Mouse (Mus musculus) forebrain, postnatal 0 days (tissue): ENCODE results near the gene Lcor. TPM values are rescaled to one million over a fixed set of nuclear protein-coding genes. Genes with fewer than 3 reads are reported as not detected.

Experiments used
- ATAC-seq: fragments of 200-750 bp; cut with Nextera tagmentation; 2 replicates; pipeline ENCODE4 v1.8.0; 2017; ENCODE audit warnings: mild to moderate bottlenecking, moderate library complexity
- DNase-seq: peaks from one replicate; pipeline ENCODE4 v3.0.0-alpha.2; 2015
- H3K27ac ChIP-seq: fragments of 300-500 bp; sonication (generic); 2 replicates; pipeline ENCODE4 v1.5.1; 2014; ENCODE audit warnings: low read depth, mild to moderate bottlenecking, antibody characterized with exemption, low read length, moderate library complexity, mixed read lengths
- H3K27me3 ChIP-seq: fragments of 300-500 bp; sonication (generic); 2 replicates; pipeline ENCODE4 v1.6.1; 2014; ENCODE audit warnings: mild to moderate bottlenecking, low read length, mixed read lengths; ENCODE audit not compliant: insufficient read depth
- H3K36me3 ChIP-seq: fragments of 300-500 bp; sonication (generic); 2 replicates; pipeline ENCODE4 v1.6.1; 2014; ENCODE audit warnings: mild to moderate bottlenecking, moderate library complexity; ENCODE audit not compliant: insufficient read depth
- H3K4me1 ChIP-seq: fragments of 300-500 bp; sonication (generic); 2 replicates; pipeline ENCODE4 v1.6.1; 2014; ENCODE audit warnings: antibody characterized with exemption; ENCODE audit not compliant: insufficient read depth
- H3K4me2 ChIP-seq: fragments of 300-500 bp; sonication (generic); 2 replicates; pipeline ENCODE4 v1.6.1; 2014; ENCODE audit warnings: low read depth, mild to moderate bottlenecking, moderate library complexity
- H3K4me3 ChIP-seq: fragments of 300-500 bp; sonication (generic); 2 replicates; pipeline ENCODE4 v1.5.1; 2014; ENCODE audit warnings: low read depth, low read length, mixed read lengths
- H3K9ac ChIP-seq: fragments of 300-500 bp; sonication (generic); 2 replicates; pipeline ENCODE4 v1.6.1; 2014; ENCODE audit warnings: mild to moderate bottlenecking
- H3K9me3 ChIP-seq: fragments of 300-500 bp; sonication (generic); 2 replicates; pipeline ENCODE4 v1.6.1; 2016; ENCODE audit warnings: low read length
- CTCF ChIP-seq: sonication (generic); IDR thresholded peaks from 2 replicates; pipeline ENCODE4 v1.5.1; 2016; ENCODE audit warnings: antibody characterized with exemption, control low read depth, low read depth
- WGBS: fragments of 180-500 bp; shearing (Covaris S2); extraction: QIAGEN DNeasy Blood & Tissue Kit; methylation state at CpG from one replicate; pipeline ENCODE4 v1.1.7; 2014; 5-methylcytosine and 5-hydroxymethylcytosine counted together
- polyA plus RNA-seq: library from polyadenylated mRNA; unstranded; fragments of >200 nt; fragmentation: Nextera tagmentation; extraction: Ambion mirVana; gene quantifications from 2 replicates; pipeline ENCODE4 v1.2.1, GENCODE M21; 2015
- total RNA-seq: library from RNA; depleted of rRNA; stranded (reverse); fragments of >200 nt; gene quantifications from 2 replicates; pipeline ENCODE4 v1.2.3, GENCODE M21; 2014

Gene Lcor
- total and polyA plus RNA-seq, 2 experiments from 2014 or later = 12.2 to 21.7 TPM

GRCm38 (mm10) chr19:41484361-41484760 lies 1.9 kb downstream of the Lcor start:
- Histone ChIP-seq H3K9ac (peak overlapping the region; percentile 46), H3K9me3 (no peaks in the 10 kb centered on the region), H3K36me3 (no peaks in the 10 kb centered on the region), H3K27me3 (no peaks in the 10 kb centered on the region), H3K4me1 (peaks cover 15% of the 10 kb centered on the region), H3K4me3 (peak overlapping the region; percentile 85), H3K4me2 (peak overlapping the region; percentile 73), H3K27ac (no peak overlapping the region)
- TF ChIP-seq CTCF = no peak
- WGBS = 10% methylated on average over 5 of the region's 5 CpGs
- DNase-seq = no peak
- no peak for ATAC-seq

- TF ChIP-seq CTCF = no peak
- Histone ChIP-seq H3K27ac (no peak overlapping the region), H3K9me3 (no peaks in the 10 kb centered on the region), H3K4me1 (no peaks in the 10 kb centered on the region), H3K27me3 (no peaks in the 10 kb centered on the region), H3K36me3 (no peaks in the 10 kb centered on the region), H3K4me3 (no peak overlapping the region), H3K9ac (no peak overlapping the region), H3K4me2 (no peak overlapping the region)
- WGBS = 79% methylated on average over 4 of the region's 4 CpGs
- ATAC-seq = no peak
- DNase-seq = no peak
Observed at GRCm38 (mm10) chr19:41495382-41496032, 13.1 kb downstream of the Lcor start.

GRCm38 (mm10) chr19:41496058-41496457 lies 13.6 kb downstream of the Lcor start:
- ATAC-seq (no peak), DNase-seq (no peak)
- no peak overlapping the region for H3K9ac ChIP-seq

GRCm38 (mm10) chr19:41507872-41508271 lies 25.4 kb downstream of the Lcor start:
- no peaks in the 10 kb centered on the region for H3K4me1 ChIP-seq
- no peaks in the 10 kb centered on the region for H3K36me3 ChIP-seq
- WGBS = 96% methylated on average over 8 of the region's 8 CpGs
- no peak for TF ChIP-seq CTCF
- DNase-seq = no peak
- no peak overlapping the region for H3K9ac ChIP-seq
- H3K4me3 ChIP-seq = no peak overlapping the region
- no peaks in the 10 kb centered on the region for H3K27me3 ChIP-seq
- H3K27ac ChIP-seq = no peak overlapping the region
- no peaks in the 10 kb centered on the region for H3K9me3 ChIP-seq
- ATAC-seq = no peak
- H3K4me2 ChIP-seq = no peak overlapping the region

More at GRCm38 (mm10) chr19:41496058-41496457, 13.6 kb downstream of the Lcor start:
- Histone ChIP-seq H3K27me3 (no peaks in the 10 kb centered on the region), H3K27ac (no peak overlapping the region), H3K9me3 (no peaks in the 10 kb centered on the region), H3K4me3 (no peak overlapping the region), H3K4me2 (no peak overlapping the region), H3K36me3 (no peaks in the 10 kb centered on the region), H3K4me1 (no peaks in the 10 kb centered on the region)
- TF ChIP-seq CTCF = no peak

- Histone ChIP-seq H3K4me3 (no peak overlapping the region), H3K9me3 (no peaks in the 10 kb centered on the region), H3K4me2 (no peak overlapping the region), H3K36me3 (no peaks in the 10 kb centered on the region), H3K4me1 (no peaks in the 10 kb centered on the region), H3K27ac (no peak overlapping the region), H3K9ac (no peak overlapping the region), H3K27me3 (no peaks in the 10 kb centered on the region)
- DNase-seq (no peak), ATAC-seq (no peak)
- TF ChIP-seq CTCF = no peak
- 89% methylated on average over 1 of the region's 1 CpGs for WGBS
Observed at GRCm38 (mm10) chr19:41514836-41515235, 32.4 kb downstream of the Lcor start.

- DNase-seq (no peak), ATAC-seq (no peak)
- Histone ChIP-seq H3K27ac (no peak overlapping the region), H3K4me2 (no peak overlapping the region), H3K9ac (no peak overlapping the region), H3K4me1 (no peaks in the 10 kb centered on the region), H3K4me3 (no peak overlapping the region), H3K27me3 (no peaks in the 10 kb centered on the region), H3K9me3 (no peaks in the 10 kb centered on the region), H3K36me3 (no peaks in the 10 kb centered on the region)
- 86% methylated on average over 1 of the region's 1 CpGs for WGBS
- TF ChIP-seq CTCF = no peak
Observed at GRCm38 (mm10) chr19:41515549-41515948, 33.1 kb downstream of the Lcor start.

GRCm38 (mm10) chr19:41517006-41517405 lies 34.6 kb downstream of the Lcor start:
- Histone ChIP-seq H3K36me3 (no peaks in the 10 kb centered on the region), H3K4me1 (0 out of 2 replicates have a peak, but pooled peaks cover under 1% of the 10 kb centered on the region), H3K4me3 (no peak overlapping the region), H3K9me3 (no peaks in the 10 kb centered on the region), H3K4me2 (no peak overlapping the region), H3K27me3 (no peaks in the 10 kb centered on the region), H3K27ac (no peak overlapping the region), H3K9ac (no peak overlapping the region)
- no peak for DNase-seq
- 84% methylated on average over 3 of the region's 3 CpGs for WGBS
- ATAC-seq = no peak
- TF ChIP-seq CTCF = no peak

GRCm38 (mm10) chr19:41519121-41519520 lies 36.7 kb downstream of the Lcor start:
- no peak overlapping the region for H3K9ac ChIP-seq
- H3K4me2 ChIP-seq = no peak overlapping the region
- DNase-seq (no peak), ATAC-seq (no peak)
- H3K27me3 ChIP-seq = no peaks in the 10 kb centered on the region
- 0 out of 2 replicates have a peak, but pooled peaks cover 3% of the 10 kb centered on the region for H3K4me1 ChIP-seq
- no peaks in the 10 kb centered on the region for H3K36me3 ChIP-seq
- no peaks in the 10 kb centered on the region for H3K9me3 ChIP-seq
- no peak overlapping the region for H3K4me3 ChIP-seq
- no peak overlapping the region for H3K27ac ChIP-seq
- 81% methylated on average over 6 of the region's 6 CpGs for WGBS
- no peak for TF ChIP-seq CTCF
